Mouse (Mus musculus) lung, adult 2 months (tissue): ENCODE data around the gene Usp30. TPM values are rescaled to one million over a fixed set of nuclear protein-coding genes. Genes with fewer than 3 reads are reported as not detected.

Experiments
- DNase-seq: peaks from one replicate; pipeline ENCODE4 v3.0.0; 2022
- H3K4me1 ChIP-seq: fragments of 200-500 bp; 2 replicates; pipeline ENCODE4 v1.6.1; 2011; ENCODE audit warnings: low read length; ENCODE audit not compliant: control insufficient read depth, insufficient read depth
- H3K4me3 ChIP-seq: fragments of 200-500 bp; replicated peaks from 2 replicates; pipeline ENCODE3; 2011; ENCODE audit warnings: low read depth, mild to moderate bottlenecking, control low read depth, low read length; ENCODE audit errors: extremely low read depth
- CTCF ChIP-seq: fragments of 200-500 bp; IDR thresholded peaks from 2 replicates; pipeline ENCODE4 v1.5.1; 2011; ENCODE audit warnings: mild to moderate bottlenecking, low read length, control low read depth; ENCODE audit not compliant: insufficient read depth
- POLR2A ChIP-seq: fragments of 200-500 bp; IDR thresholded peaks from 2 replicates; pipeline ENCODE4 v1.6.1; 2011; ENCODE audit warnings: low read depth, mild to moderate bottlenecking, control low read depth, low read length, borderline replicate concordance; ENCODE audit errors: extremely low read depth
- WGBS: fragments of 180-500 bp; shearing (Covaris S2); methylation state at CpG from one replicate; pipeline ENCODE4 v1.1.7; 2018; 5-methylcytosine and 5-hydroxymethylcytosine counted together
- polyA plus RNA-seq: library from polyadenylated mRNA; depleted of rRNA; stranded (reverse); fragments of >200 nt; gene quantifications from 2 replicates; pipeline ENCODE4 v1.2.3, GENCODE M21; 2012; rRNA removed

The Usp30 gene
- polyA plus RNA-seq, 1 experiment = 19.7 TPM

DNA sequence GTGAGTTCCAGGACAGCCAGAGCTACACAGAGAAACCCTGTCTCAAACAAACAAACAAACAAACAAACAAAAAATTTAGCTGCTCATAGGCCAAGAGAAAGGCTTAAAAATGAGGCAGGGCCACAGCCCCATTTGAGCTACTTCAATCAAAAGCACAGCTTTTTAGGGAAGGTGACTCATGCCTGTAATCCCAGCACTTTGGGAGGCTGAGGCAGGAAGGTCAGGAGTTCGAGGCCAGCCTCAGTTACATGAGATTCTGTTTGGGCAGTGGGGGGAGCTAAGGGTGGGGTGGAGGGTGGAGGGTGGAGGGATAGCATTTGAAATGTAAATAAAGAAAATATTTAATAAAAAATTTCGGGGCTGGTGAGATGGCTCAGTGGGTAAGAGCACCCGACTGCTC, 107.7 kb downstream of the Usp30 start:
- no peak for DNase-seq
- 83% methylated on average over 3 of the region's 3 CpGs for WGBS
- peaks cover 7% of the 10 kb centered on the region; the same call in 1 of the 2 replicates for H3K4me1 ChIP-seq

DNA sequence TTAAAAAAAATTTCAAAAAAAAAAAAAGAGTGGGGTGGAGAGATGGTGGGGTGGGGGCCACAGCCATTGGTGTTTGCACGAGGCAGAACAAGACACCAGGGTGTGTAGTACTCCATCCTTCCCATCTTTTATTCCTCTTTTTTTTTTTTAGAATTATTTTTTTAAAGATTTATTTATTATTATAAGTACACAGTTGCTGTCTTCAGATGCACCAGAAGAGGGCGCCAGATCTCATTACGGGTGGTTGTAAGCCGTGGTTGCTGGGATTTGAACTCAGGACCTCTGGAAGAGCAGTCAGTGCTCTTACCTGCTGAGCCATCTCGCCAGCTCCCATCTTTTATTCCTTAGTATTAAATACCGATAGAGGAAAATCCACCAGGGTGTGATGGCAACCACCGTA, 108.2 kb downstream of the Usp30 start:
- TF ChIP-seq CTCF = no peak
- no peak for TF ChIP-seq POLR2A
- no peak for DNase-seq
- H3K4me1 ChIP-seq = peaks cover 7% of the 10 kb centered on the region
- H3K4me3 ChIP-seq = no peak overlapping the region
- WGBS = 70% methylated on average over 7 of the region's 7 CpGs

More for the DNA sequence above, 107.7 kb downstream of the Usp30 start:
- TF ChIP-seq CTCF = no peak
- TF ChIP-seq POLR2A = no peak
- no peak overlapping the region for H3K4me3 ChIP-seq

DNA sequence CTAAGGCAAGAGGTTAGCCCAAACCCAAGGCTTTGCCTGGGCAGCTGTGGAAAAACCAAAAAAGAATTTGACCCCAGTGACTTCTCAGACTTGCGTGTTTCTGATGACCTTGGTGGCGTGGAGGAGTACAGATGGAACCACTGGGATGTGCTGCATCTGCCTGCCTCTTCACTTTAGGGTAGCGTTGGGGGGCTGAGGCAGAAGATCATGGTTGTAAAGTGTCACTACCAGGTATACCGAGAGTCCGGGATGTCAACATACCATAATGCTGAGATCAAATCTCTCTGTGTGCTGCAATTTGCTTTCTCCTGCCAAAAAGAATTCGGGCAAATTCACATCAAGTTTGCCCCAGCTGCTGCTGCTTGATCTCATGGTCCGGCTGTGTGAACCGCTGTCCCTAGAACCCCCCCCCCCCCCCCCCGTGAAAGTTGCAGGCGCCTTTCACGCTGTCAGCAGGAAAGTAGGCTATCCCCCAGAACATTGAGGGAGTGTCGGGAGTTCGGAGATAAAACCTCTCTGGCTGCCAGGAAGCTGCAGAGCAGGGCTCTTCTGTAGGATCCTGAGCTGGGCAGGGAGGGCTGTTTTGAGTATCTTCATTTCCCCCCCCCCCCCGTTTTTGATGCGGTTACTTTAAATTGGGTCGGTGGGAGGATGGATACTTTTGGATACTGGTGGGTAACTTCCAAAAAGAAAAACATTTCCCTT, 108.8 kb downstream of the Usp30 start:
- 18% methylated on average over 16 of the region's 16 CpGs for WGBS
- TF ChIP-seq CTCF (no peak), POLR2A (no peak)
- no peak for DNase-seq
- H3K4me1 ChIP-seq = peaks cover 12% of the 10 kb centered on the region
- no peak overlapping the region for H3K4me3 ChIP-seq

Other genes starting within 250 kb of the Usp30 start
- 96.6 and 100 TPM in 2 replicates for gene Selplg, start 232.8 kb upstream of the Usp30 start, polyA plus RNA-seq
- 86.7 and 104 TPM in 2 replicates for gene Coro1c, start 156.7 kb upstream of the Usp30 start, polyA plus RNA-seq
- gene Ssh1, start 71.6 kb upstream of the Usp30 start, polyA plus RNA-seq = 22.1 and 27.3 TPM in 2 replicates
- 0.05 and 0.17 TPM in 2 replicates for gene Dao, start 61.8 kb upstream of the Usp30 start, polyA plus RNA-seq
- not detected in 2 replicates for gene Svop, start 26.1 kb downstream of the Usp30 start, polyA plus RNA-seq
- gene Alkbh2, start 62.8 kb downstream of the Usp30 start, polyA plus RNA-seq = 7.7 and 8.6 TPM in 2 replicates
- 2.2 and 3.0 TPM in 2 replicates for gene Ung, start 64.9 kb downstream of the Usp30 start, polyA plus RNA-seq
- gene Acacb, start 81.1 kb downstream of the Usp30 start, polyA plus RNA-seq = 20.0 and 37.5 TPM in 2 replicates
- gene Foxn4, start 208.3 kb downstream of the Usp30 start, polyA plus RNA-seq = 1.1 and 1.2 TPM in 2 replicates
- gene Myo1h, start 223.7 kb downstream of the Usp30 start, polyA plus RNA-seq = 2.1 and 2.8 TPM in 2 replicates